Mouse (Mus musculus): ENCODE measurements around the gene Slc31a1. TPM values are rescaled to one million over a fixed set of nuclear protein-coding genes. Genes with fewer than 3 reads are reported as not detected.

The Slc31a1 gene
- polyA plus RNA-seq (2015; fragmentation: Nextera tagmentation; extraction: Ambion mirVana) = 53.0 and 54.6 TPM in 2 replicates

DNA sequence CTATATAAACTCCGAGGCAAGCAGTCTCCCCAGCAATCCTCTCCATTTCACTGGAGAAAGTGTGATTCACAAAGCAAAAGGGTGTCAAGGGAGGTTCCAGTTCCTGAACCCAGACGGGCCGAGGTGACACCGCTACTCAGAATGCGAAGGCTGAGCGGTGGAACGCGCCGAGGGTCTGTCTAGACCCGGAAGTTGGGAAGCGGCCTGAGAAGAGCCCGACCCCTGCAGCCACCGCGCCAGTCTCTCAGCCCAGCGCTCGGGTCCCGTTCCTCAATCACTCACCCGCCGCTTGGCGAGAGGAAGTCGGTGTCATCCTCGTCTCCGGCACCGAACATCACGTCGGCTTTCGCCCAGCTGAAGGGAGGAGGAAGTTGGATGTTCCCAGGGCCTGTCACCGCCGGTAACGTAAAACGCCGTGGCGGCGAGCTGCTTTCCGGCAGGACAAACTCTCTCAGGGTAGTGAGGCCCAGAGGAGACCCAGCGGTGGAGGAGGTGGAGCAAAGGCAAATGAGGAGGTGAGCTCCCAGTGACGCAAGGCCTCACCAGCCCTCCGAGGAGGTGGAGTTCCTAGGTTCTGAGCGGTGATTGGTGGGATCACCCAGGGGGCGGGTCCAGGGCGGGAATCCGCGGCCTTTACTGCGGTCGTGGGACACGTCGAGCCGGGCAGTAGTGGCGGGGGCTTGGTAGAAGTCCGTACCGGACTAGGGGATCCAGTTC is at the start of gene Slc31a1, which contains the start of gene Fkbp15:
Gene Slc31a1, plus strand, starts transcription at position 640 of the 717 bp plus-strand sequence.
Gene Fkbp15, minus strand, starts transcription at position 461 of the 717 bp plus-strand sequence.
- Histone ChIP-seq H3K4me2 (peak within 1 kb of the TSS; percentile 67), H3K27me3 (no peaks in the 10 kb centered on the region), H3K4me1 (peaks cover 13% of the 10 kb centered on the region), H3K27ac (peak within 1 kb of the TSS; percentile 82), H3K9ac (peak within 1 kb of the TSS; percentile 73), H3K9me3 (no peaks in the 10 kb centered on the region), H3K36me3 (peaks cover 4% of the 10 kb centered on the region; the same call in 1 of the 2 replicates), H3K4me3 (peak within 1 kb of the TSS; percentile 90)
- WGBS = under 1% methylated on average over 51 of the region's 51 CpGs
- peak; percentile 100 for ATAC-seq (ENCODE audit: insufficient number of reproducible peaks, low FRiP score, low TSS enrichment, low read depth)

DNA sequence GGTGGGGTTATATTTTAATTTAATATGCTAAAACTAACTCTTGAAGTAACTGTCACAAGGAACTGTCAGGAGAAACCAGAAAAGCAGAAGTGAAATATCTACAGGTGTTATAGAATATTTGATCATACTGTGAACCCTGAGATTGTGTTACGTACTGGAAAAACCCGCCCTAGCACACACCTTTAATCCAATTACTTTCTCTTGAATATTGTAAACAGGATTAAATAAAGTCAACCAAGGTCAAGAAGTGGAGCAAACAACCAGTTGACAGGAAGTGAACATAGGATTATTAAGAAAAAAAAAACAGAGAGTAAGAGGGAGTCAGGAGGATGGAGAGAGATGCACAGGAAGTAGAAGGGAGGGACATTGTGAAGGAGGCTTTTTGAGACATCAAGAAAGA is 47.7 kb upstream of the Slc31a1 start:
- Histone ChIP-seq H3K27ac (no peak overlapping the region), H3K27me3 (no peaks in the 10 kb centered on the region), H3K36me3 (peaks cover 58% of the 10 kb centered on the region), H3K4me3 (no peak overlapping the region), H3K9ac (no peak overlapping the region), H3K4me1 (no peaks in the 10 kb centered on the region), H3K4me2 (no peak overlapping the region), H3K9me3 (no peaks in the 10 kb centered on the region)
- ATAC-seq (ENCODE audit: insufficient number of reproducible peaks, low FRiP score, low TSS enrichment, low read depth) = no peak
- WGBS = 88% methylated on average over 2 of the region's 2 CpGs

DNA sequence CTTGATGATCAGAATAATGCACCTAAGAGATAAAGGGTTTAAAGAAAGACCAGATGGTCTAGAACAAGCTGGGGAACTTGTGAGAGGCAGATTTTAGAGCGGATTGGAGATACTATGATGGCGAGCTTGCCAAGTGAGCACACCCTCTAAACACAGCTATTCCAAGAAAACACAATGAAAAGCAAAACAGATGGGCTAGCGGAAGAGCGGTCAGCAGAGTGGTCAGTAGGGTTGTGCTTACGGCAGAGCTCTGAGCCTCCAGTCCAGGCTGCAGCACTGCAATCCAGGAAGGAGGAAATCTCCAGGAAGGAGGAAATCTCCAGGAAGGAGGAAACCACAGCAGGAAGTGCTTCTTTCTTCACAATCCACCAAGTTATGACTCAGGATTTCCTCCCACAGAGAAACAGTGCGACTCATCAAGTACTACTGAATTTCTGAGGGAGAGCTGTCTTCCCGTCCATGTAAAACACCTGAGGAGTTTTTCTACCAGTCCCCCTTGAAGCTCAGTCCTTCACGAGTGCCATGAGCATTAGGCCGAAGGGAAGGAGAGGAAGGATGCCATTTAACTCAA is 46.8 kb upstream of the Slc31a1 start:
- no peak for ATAC-seq (ENCODE audit: insufficient number of reproducible peaks, low FRiP score, low TSS enrichment, low read depth)
- 88% methylated on average over 9 of the region's 9 CpGs for WGBS
- Histone ChIP-seq H3K9me3 (no peaks in the 10 kb centered on the region), H3K4me1 (no peaks in the 10 kb centered on the region), H3K27ac (no peak overlapping the region), H3K27me3 (no peaks in the 10 kb centered on the region), H3K36me3 (peaks cover 59% of the 10 kb centered on the region), H3K4me3 (no peak overlapping the region), H3K9ac (no peak overlapping the region), H3K4me2 (no peak overlapping the region)

DNA sequence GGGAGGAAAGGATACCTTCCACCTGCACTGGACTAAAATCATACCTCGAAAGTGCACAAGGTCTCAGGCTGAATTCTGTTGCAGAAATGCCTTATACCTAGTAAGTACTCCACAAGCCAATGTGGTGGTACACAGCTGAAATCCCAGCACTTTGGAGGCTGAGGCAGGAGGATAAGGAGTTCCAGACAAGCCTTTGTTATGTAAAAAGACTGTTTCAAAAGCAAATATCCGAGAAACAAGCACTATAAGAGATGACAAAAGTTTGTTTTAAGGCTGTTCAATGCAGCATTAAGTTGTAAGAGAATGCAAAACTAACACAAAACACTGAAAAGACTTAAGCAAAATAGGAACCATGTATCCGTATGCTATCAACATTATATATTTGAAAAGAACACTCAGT is 46.0 kb upstream of the Slc31a1 start:
- no peak for ATAC-seq (ENCODE audit: insufficient number of reproducible peaks, low FRiP score, low TSS enrichment, low read depth)
- H3K9ac ChIP-seq = no peak overlapping the region
- H3K27me3 ChIP-seq = no peaks in the 10 kb centered on the region
- peaks cover 66% of the 10 kb centered on the region for H3K36me3 ChIP-seq
- H3K27ac ChIP-seq = no peak overlapping the region
- H3K4me3 ChIP-seq = no peak overlapping the region
- H3K9me3 ChIP-seq = no peaks in the 10 kb centered on the region
- WGBS = 87% methylated on average over 3 of the region's 3 CpGs
- H3K4me2 ChIP-seq = no peak overlapping the region
- H3K4me1 ChIP-seq = no peaks in the 10 kb centered on the region

DNA sequence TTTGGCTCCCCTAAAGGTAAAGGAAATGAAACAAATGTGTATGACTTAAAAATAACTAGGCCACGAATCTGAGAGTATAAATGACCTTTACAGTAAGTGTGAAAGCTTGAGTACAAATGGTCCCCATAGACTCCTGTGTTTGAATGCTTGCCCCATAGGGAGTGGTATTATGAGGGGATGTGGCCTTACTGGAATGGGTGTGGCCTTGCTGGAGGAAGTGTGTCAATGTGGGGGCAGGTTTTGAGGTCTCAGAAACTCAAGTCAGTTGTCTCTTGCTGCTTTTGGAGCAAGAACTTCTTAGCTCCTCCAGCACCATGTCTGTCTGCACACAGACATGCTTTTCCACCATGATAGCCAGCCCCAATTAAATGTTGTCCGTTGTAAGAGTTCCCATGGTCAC is 44.1 kb upstream of the Slc31a1 start:
- Histone ChIP-seq H3K36me3 (peaks cover 75% of the 10 kb centered on the region), H3K4me3 (no peak overlapping the region), H3K27me3 (no peaks in the 10 kb centered on the region), H3K27ac (no peak overlapping the region), H3K4me1 (no peaks in the 10 kb centered on the region), H3K9me3 (no peaks in the 10 kb centered on the region), H3K9ac (no peak overlapping the region), H3K4me2 (no peak overlapping the region)
- no peak for ATAC-seq (ENCODE audit: insufficient number of reproducible peaks, low FRiP score, low TSS enrichment, low read depth)
- WGBS = 68% methylated on average over 2 of the region's 2 CpGs

DNA sequence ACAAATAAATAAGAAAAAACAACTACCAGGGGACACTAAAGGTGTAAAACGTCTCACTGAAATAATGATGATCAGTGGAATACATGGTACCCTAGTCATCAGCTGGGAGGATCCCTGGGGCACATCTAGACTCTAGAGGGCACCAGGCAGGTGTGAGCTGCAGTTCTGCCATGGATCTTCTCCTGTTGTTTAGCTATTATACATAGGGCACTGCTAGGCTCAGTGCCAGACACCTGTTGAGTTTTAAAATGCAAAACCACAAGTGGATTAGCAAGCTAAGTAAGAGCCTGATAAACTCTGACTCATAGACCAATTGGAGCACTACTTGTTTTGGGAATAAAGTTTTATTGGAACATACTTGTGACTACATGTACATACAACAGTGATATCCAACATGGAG is 42.2 kb upstream of the Slc31a1 start:
- 75% methylated on average over 1 of the region's 1 CpGs for WGBS
- Histone ChIP-seq H3K27ac (no peak overlapping the region), H3K4me3 (no peak overlapping the region), H3K9ac (no peak overlapping the region), H3K36me3 (peaks cover 76% of the 10 kb centered on the region), H3K9me3 (no peaks in the 10 kb centered on the region), H3K4me1 (no peaks in the 10 kb centered on the region), H3K27me3 (no peaks in the 10 kb centered on the region), H3K4me2 (no peak overlapping the region)
- no peak for ATAC-seq (ENCODE audit: insufficient number of reproducible peaks, low FRiP score, low TSS enrichment, low read depth)

DNA sequence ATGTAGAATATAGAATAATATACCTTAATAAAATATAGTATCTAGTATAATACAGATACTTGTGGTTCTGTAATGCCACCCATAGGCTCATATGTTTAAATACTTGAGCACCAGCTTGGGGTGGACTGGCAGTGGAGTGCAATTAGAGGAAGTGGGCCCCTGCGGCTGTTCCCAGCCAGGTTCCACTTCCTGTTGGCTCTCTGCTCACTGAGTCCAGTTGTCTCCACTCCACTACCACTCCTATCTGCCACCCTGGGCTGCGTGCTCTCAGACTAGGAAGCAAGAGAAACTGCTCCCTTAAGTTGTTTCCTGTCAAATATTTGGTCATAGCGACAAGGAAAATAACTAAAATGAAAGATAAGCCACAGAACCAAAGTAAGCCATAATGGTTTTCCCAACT is 37.8 kb upstream of the Slc31a1 start:
- H3K36me3 ChIP-seq = peaks cover 86% of the 10 kb centered on the region
- no peak for ATAC-seq (ENCODE audit: insufficient number of reproducible peaks, low FRiP score, low TSS enrichment, low read depth)
- 79% methylated on average over 3 of the region's 3 CpGs for WGBS
- no peak overlapping the region for H3K9ac ChIP-seq
- no peaks in the 10 kb centered on the region for H3K9me3 ChIP-seq
- H3K4me1 ChIP-seq = no peaks in the 10 kb centered on the region
- H3K27ac ChIP-seq = no peak overlapping the region
- H3K4me2 ChIP-seq = no peak overlapping the region
- no peaks in the 10 kb centered on the region for H3K27me3 ChIP-seq
- H3K4me3 ChIP-seq = no peak overlapping the region

DNA sequence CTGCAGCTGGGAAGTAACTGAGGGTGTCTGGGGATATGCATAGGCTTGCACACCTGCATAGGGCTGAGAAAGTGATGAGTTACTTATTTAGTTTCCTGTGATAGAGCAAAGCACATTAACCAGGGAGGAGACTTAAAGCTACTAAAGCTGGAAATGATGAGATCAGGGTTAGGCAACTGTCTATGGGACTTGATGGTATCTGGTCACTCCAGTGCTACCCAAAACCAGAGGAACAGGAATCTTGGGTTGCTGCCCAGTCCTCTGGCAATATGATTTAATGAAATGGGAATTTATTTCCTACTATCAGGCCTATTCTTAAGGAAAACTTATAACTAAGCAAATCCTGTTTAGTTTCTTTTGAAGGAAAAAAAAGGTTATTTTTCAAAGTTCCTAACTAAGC is 34.4 kb upstream of the Slc31a1 start:
- peaks cover 77% of the 10 kb centered on the region for H3K36me3 ChIP-seq
- no peak overlapping the region for H3K9ac ChIP-seq
- H3K4me1 ChIP-seq = no peaks in the 10 kb centered on the region
- ATAC-seq (ENCODE audit: insufficient number of reproducible peaks, low FRiP score, low TSS enrichment, low read depth) = no peak
- H3K27me3 ChIP-seq = no peaks in the 10 kb centered on the region
- no peak overlapping the region for H3K4me3 ChIP-seq
- H3K4me2 ChIP-seq = no peak overlapping the region
- H3K9me3 ChIP-seq = no peaks in the 10 kb centered on the region
- no peak overlapping the region for H3K27ac ChIP-seq

DNA sequence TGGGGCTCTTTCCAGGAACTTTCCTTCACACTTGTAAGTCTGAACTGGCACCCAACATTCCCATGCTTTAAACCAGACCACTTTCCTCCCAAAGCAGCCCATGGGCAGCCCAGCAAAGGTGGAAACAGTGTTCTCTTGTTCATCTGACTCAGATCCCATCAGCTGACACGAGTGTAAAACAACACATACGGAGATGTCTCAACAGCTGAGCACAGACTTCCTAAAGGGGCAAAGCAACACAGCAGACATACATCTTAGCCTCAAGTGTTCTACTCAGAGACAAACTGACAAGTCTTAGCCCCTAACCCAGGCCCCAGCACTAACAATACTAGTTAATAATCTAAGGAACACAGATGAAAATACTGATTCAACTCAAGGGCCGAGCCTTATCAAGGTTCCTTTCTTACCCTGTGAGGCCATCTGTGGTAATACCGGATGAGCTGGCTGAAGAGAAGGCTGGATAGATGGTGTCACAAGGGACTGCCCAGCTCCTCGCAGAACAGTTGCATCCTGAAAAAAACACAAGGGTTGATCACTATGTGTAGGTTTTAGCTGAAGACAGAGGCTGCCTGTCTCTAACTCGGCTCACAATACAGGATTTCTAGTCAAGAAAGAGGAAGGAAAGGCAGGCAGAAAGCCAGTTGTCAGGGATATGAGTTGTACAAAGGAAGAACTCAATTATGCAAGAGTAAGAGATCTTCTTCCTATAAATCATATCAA is 31.4 kb upstream of the Slc31a1 start:
- H3K9me3 ChIP-seq = no peaks in the 10 kb centered on the region
- H3K27me3 ChIP-seq = no peaks in the 10 kb centered on the region
- no peak overlapping the region for H3K4me2 ChIP-seq
- ATAC-seq (ENCODE audit: insufficient number of reproducible peaks, low FRiP score, low TSS enrichment, low read depth) = no peak
- no peak overlapping the region for H3K27ac ChIP-seq
- WGBS = 88% methylated on average over 6 of the region's 6 CpGs
- no peak overlapping the region for H3K9ac ChIP-seq
- peaks cover 69% of the 10 kb centered on the region for H3K36me3 ChIP-seq
- H3K4me1 ChIP-seq = no peaks in the 10 kb centered on the region
- no peak overlapping the region for H3K4me3 ChIP-seq

DNA sequence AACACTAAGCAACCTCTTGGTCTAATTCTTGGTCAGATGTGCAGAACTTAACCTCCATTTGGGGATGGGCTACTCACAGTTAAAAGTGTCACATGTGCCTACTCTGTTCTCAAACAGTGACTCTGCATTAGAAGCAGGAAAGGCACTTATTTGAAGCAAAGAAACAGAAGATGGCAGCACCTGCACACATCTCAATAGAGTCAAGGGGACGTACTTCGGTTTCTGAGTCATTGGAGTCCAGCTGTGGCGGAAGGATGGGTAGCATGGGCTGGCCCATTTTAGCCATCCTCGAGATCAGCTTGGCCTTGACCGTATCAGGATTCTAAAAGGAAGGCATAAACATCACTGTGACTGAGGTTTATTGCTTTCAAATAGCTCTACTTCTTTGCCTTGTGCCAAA is 28.6 kb upstream of the Slc31a1 start:
- Histone ChIP-seq H3K9ac (no peak overlapping the region), H3K9me3 (no peaks in the 10 kb centered on the region), H3K27me3 (no peaks in the 10 kb centered on the region), H3K4me2 (no peak overlapping the region), H3K4me3 (no peak overlapping the region), H3K27ac (no peak overlapping the region), H3K4me1 (no peaks in the 10 kb centered on the region), H3K36me3 (peaks cover 63% of the 10 kb centered on the region)
- WGBS = 84% methylated on average over 5 of the region's 5 CpGs
- no peak for ATAC-seq (ENCODE audit: insufficient number of reproducible peaks, low FRiP score, low TSS enrichment, low read depth)

DNA sequence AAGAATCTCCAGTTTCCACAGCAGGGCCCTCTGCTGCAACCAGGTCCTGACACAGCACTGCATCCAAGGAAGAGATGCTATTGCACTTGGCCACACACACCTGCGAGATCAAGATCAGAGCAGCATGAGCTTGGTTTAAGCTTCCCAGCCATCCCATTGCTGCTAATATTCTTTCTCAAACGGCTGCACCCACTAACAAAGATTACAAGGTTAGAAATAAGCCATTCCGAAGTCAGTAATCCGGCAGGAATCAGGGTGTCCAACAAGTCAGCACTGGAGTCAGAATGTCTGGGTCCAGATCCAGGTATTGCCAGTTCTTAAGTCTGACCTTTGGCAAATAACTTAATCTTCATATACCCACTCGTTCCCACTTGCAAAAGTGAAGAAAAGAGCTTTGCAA is 22.0 kb upstream of the Slc31a1 start:
- Histone ChIP-seq H3K9me3 (no peaks in the 10 kb centered on the region), H3K9ac (no peak overlapping the region), H3K4me2 (no peak overlapping the region), H3K4me1 (no peaks in the 10 kb centered on the region), H3K27ac (no peak overlapping the region), H3K4me3 (no peak overlapping the region), H3K27me3 (no peaks in the 10 kb centered on the region), H3K36me3 (peaks cover 56% of the 10 kb centered on the region)
- no peak for ATAC-seq (ENCODE audit: insufficient number of reproducible peaks, low FRiP score, low TSS enrichment, low read depth)
- 89% methylated on average over 5 of the region's 5 CpGs for WGBS

DNA sequence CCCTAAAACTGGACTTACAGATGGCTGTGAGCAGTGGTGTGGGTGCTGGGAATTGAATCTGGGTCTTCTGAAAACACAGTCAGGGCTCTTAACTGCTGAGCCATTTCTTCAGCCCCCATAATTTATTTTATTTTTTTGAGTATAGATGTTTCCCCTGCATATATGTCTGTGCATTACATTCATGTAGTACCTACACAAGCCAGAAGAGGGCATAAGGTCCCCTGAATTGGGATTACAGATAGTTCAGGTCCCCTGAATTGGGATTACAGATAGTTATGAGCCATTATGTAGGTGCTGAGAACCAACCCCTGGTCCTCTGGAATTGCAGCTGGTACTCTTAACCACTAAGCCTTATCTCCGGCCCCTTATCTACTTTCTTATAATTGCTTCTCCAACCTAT is 16.5 kb upstream of the Slc31a1 start:
- H3K9ac ChIP-seq = no peak overlapping the region
- 96% methylated on average over 1 of the region's 1 CpGs for WGBS
- no peaks in the 10 kb centered on the region for H3K27me3 ChIP-seq
- ATAC-seq (ENCODE audit: insufficient number of reproducible peaks, low FRiP score, low TSS enrichment, low read depth) = no peak
- H3K4me1 ChIP-seq = no peaks in the 10 kb centered on the region
- peaks cover 41% of the 10 kb centered on the region for H3K36me3 ChIP-seq
- H3K27ac ChIP-seq = no peak overlapping the region
- H3K4me2 ChIP-seq = no peak overlapping the region
- no peak overlapping the region for H3K4me3 ChIP-seq
- H3K9me3 ChIP-seq = no peaks in the 10 kb centered on the region
